Mouse (Mus musculus) central nervous system, embryonic 18 days (tissue): ENCODE data around the gene Olfr832. TPM values are rescaled to one million over a fixed set of nuclear protein-coding genes. Genes with fewer than 3 reads are reported as not detected.

Experiments used
- polyA plus RNA-seq: library from polyadenylated mRNA; depleted of rRNA; stranded (reverse); fragments of >200 nt; gene quantifications from 2 replicates; pipeline ENCODE4 v1.2.3, GENCODE M21; 2012; rRNA removed

Olfr832 gene
- not detected in 2 replicates for polyA plus RNA-seq

DNA sequence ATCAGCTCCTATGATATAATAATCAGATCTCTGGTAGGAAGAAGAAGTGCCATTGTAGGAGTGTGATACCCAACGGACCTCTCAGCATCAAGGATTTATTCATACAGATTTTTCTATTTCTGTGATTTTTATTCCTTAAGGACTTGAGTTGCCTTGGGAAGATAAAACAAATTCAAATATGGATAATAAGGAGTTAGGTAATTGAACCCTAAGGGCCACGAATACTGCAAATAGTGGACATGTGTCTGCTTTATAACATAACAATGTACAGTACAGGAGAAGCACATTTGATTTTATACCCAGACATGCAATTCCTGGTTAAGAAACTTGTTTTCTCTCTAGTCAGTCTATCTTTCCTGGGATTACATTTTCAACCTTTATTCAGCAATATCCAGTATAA is at the start of gene Olfr832:
Gene Olfr832 (plus strand): TSS at position 301 of the 400 bp plus-strand sequence.

GRCm38 (mm10) chr9:18987690-18988089 is 50.8 kb downstream of the Olfr832 start, which contains the start of gene Olfr834:
Gene Olfr834, plus strand, starts transcription at chr9:18987990.

Other genes with a start within 250 kb of the Olfr832 start
- gene Olfr24, start 173.1 kb upstream of the Olfr832 start, polyA plus RNA-seq = 0.04 TPM in 1 of 2 replicates, not detected in the other
- not detected in 2 replicates for gene Olfr828, start 117.6 kb upstream of the Olfr832 start, polyA plus RNA-seq
- gene Olfr829, start 82.2 kb upstream of the Olfr832 start, polyA plus RNA-seq = not detected in 2 replicates
- not detected in 2 replicates for gene Olfr830, start 62.4 kb upstream of the Olfr832 start, polyA plus RNA-seq
- not detected in 2 replicates for gene Olfr834, start 50.9 kb downstream of the Olfr832 start, polyA plus RNA-seq
- gene Olfr835, start 95.6 kb downstream of the Olfr832 start, polyA plus RNA-seq = not detected in 2 replicates
- gene Olfr836, start 183.3 kb downstream of the Olfr832 start, polyA plus RNA-seq = not detected in 2 replicates
- gene Olfr837, start 199.2 kb downstream of the Olfr832 start, polyA plus RNA-seq = not detected in 2 replicates
- not detected in 2 replicates for gene Olfr839-ps1, start 240.2 kb downstream of the Olfr832 start, polyA plus RNA-seq